Mouse (Mus musculus): Measurements from ENCODE around the gene Slc5a12. TPM values are rescaled to one million over a fixed set of nuclear protein-coding genes. Genes with fewer than 3 reads are reported as not detected.

The Slc5a12 gene
- polyA plus RNA-seq, 1 experiment from 2014 or later = not detected

Other genes starting within 250 kb of the Slc5a12 start
- gene Fibin, start 234.1 kb upstream of the Slc5a12 start, polyA plus RNA-seq (2015; fragmentation: Nextera tagmentation; extraction: Ambion mirVana) = 6.6 and 8.2 TPM in 2 replicates
- gene Muc15, start 124.0 kb downstream of the Slc5a12 start, polyA plus RNA-seq (2015; fragmentation: Nextera tagmentation; extraction: Ambion mirVana) = not detected in 2 replicates

Data from heart, embryonic 13.5 days (tissue).